Comparison of ENCODE assay signal across 20 mouse cellular contexts in genomic region chr10:21192436-21192835, GRCm38 (mm10). TPM values are rescaled to one million over a fixed set of nuclear protein-coding genes. Genes with fewer than 3 reads are reported as not detected.
DNase-seq lines count a peak whose midpoint lies in the region; ATAC-seq lines count a peak whose summit lies in the region.
"Had no signal": no experiment of that assay in that cellular context is flagged by ENCODE, and none has a peak within 500 bp of the region (broad histone marks: within the 10 kb centered on the region; RNA-seq: fewer than 3 reads in every experiment).

No protein-coding gene starts in this region.

- H3K4me2 ChIP-seq in midbrain, embryonic 11.5 days, result no peak overlapping the region
- H3K4me2 ChIP-seq: forebrain, embryonic 15.5 days; midbrain, embryonic 15.5 days had no signal

- 78% methylated on average over 10 of the region's 10 CpGs for WGBS in midbrain, embryonic 11.5 days
- 80% methylated on average over 10 of the region's 10 CpGs for WGBS in midbrain, embryonic 10.5 days

- peak; percentile 33 for DNase-seq in midbrain, embryonic 11.5 days (ENCODE audit: low spot score, missing footprints)
- DNase-seq in midbrain, embryonic 10.5 days (ENCODE audit: low spot score), result no peak
- DNase-seq in B cell, adult 2 months, result peak; percentile 40 to 49
- peak; percentile 18 for DNase-seq in brain, adult 2 months (ENCODE audit: low read depth, low spot score)
- DNase-seq in skeletal muscle tissue, adult 2 months (ENCODE audit: low read depth, low spot score), result peak; percentile 4
- DNase-seq in layer of hippocampus, postnatal 10 days (ENCODE audit: low spot score in 2 of 2), result no peak
- DNase-seq in right cerebral cortex, postnatal 25 days, result no peak
- DNase-seq: adrenal gland, postnatal 10 days; cerebellum, adult 11 months; cerebellum, postnatal 14 days; embryo, embryonic 11 days; gastrocnemius, postnatal 36 days; kidney, adult 8-10 months; kidney, postnatal 25 days had no signal

- H3K27me3 ChIP-seq in midbrain, embryonic 11.5 days (ENCODE audit: control insufficient read depth, insufficient read depth, low read length), result no peaks in the 10 kb centered on the region
- H3K27me3 ChIP-seq in midbrain, embryonic 10.5 days (ENCODE audit: low read depth, poor library complexity, severe bottlenecking), result no peaks in the 10 kb centered on the region; the same call in 1 of the 2 replicates
- H3K27me3 ChIP-seq: forebrain, embryonic 15.5 days; midbrain, embryonic 15.5 days had no signal

- no peak overlapping the region for H3K9ac ChIP-seq in midbrain, embryonic 11.5 days (ENCODE audit: low read length)
- H3K9ac ChIP-seq: forebrain, embryonic 15.5 days; midbrain, embryonic 15.5 days had no signal

- no peaks in the 10 kb centered on the region for H3K36me3 ChIP-seq in midbrain, embryonic 11.5 days (ENCODE audit: control insufficient read depth, insufficient read depth, low read length)
- H3K36me3 ChIP-seq in midbrain, embryonic 10.5 days, result no peaks in the 10 kb centered on the region
- H3K36me3 ChIP-seq: forebrain, embryonic 15.5 days; heart, embryonic 10.5 days; midbrain, embryonic 15.5 days had no signal

- no peak for ATAC-seq in midbrain, embryonic 11.5 days (ENCODE audit: low FRiP score)
- ATAC-seq: activated CD4-positive, CD25-positive, alpha-beta regulatory T cell, adult 4 months; forebrain, embryonic 15.5 days; midbrain, embryonic 15.5 days had no signal

- H3K9me3 ChIP-seq in midbrain, embryonic 11.5 days (ENCODE audit: control insufficient read depth, low read length), result no peaks in the 10 kb centered on the region
- no peaks in the 10 kb centered on the region for H3K9me3 ChIP-seq in midbrain, embryonic 10.5 days (replicated peaks)
- H3K9me3 ChIP-seq: forebrain, embryonic 15.5 days; heart, embryonic 10.5 days; midbrain, embryonic 15.5 days had no signal

- H3K27ac ChIP-seq in midbrain, embryonic 11.5 days (ENCODE audit: low read depth, low read length), result no peak overlapping the region
- H3K27ac ChIP-seq in midbrain, embryonic 10.5 days (replicated peaks), result no peak overlapping the region
- H3K27ac ChIP-seq: forebrain, embryonic 15.5 days; heart, embryonic 10.5 days; liver, embryonic 14.5 days; midbrain, embryonic 15.5 days; stomach, postnatal 0 days had no signal

- H3K4me3 ChIP-seq in midbrain, embryonic 11.5 days (ENCODE audit: low read depth, low read length), result no peak overlapping the region
- no peak overlapping the region for H3K4me3 ChIP-seq in midbrain, embryonic 10.5 days
- H3K4me3 ChIP-seq: forebrain, embryonic 15.5 days; heart, embryonic 10.5 days; midbrain, embryonic 15.5 days had no signal

- peaks cover 5% of the 10 kb centered on the region; the same call in 1 of the 2 replicates for H3K4me1 ChIP-seq in midbrain, embryonic 11.5 days (ENCODE audit: control insufficient read depth, insufficient read depth, low read length)
- peaks cover 18% of the 10 kb centered on the region for H3K4me1 ChIP-seq in midbrain, embryonic 10.5 days

RNA-seq across cellular contexts. Expression of gene Myb, which starts 31.7 kb away (rescaled TPM):
- polyA plus RNA-seq in midbrain, embryonic 11.5 days (2014; fragmentation: Nextera tagmentation; extraction: Ambion mirVana), result 8.5 and 9.1 TPM in 2 replicates
- polyA plus RNA-seq in midbrain, embryonic 10.5 days (2016; fragmentation: Nextera tagmentation; extraction: Ambion mirVana), result 5.1 and 6.8 TPM in 2 replicates
- total RNA-seq in layer of hippocampus, postnatal 10 days (2021), result 1 to 10 TPM; 1.5 to 2.1 TPM

Comparison
In these comparisons a context has a peak if more than half of its experiments do, and no peak if none do; other contexts are left out.
1. DNase-seq: peak in midbrain, embryonic 11.5 days (single experiment), B cell, adult 2 months (2 of 2), brain, adult 2 months (single experiment) and skeletal muscle tissue, adult 2 months (single experiment); none in midbrain, embryonic 10.5 days (single experiment), layer of hippocampus, postnatal 10 days (0 of 2) and right cerebral cortex, postnatal 25 days (single experiment).